Mouse (Mus musculus): Measurements from ENCODE around the gene Prf1.

- TF ChIP-seq EP300 (IDR thresholded peaks at IDR 0.05) (no peak), CTCF (IDR thresholded peaks at IDR 0.05) (no peak)
Observed at GRCm38 (mm10) chr10:61274532-61274931, 23.1 kb upstream of the Prf1 start.

Measured in lung, postnatal 0 days (tissue).